Mouse (Mus musculus) limb, embryonic 14.5 days (tissue): Measurements from ENCODE around the gene Brca2. TPM values are rescaled to one million over a fixed set of nuclear protein-coding genes. Genes with fewer than 3 reads are reported as not detected.
"Not testable (repeated sequence)": the region's sequence is repeated elsewhere in the genome, so short reads cannot be mapped to it uniquely, and the experiment has no call there.

ENCODE experiments used
- ATAC-seq: fragments of 200-750 bp; cut with Nextera tagmentation; 2 replicates; pipeline ENCODE4 v1.8.0; 2017; ENCODE audit warnings: low read depth, moderate number of reproducible peaks, moderate TSS enrichment; ENCODE audit not compliant: low FRiP score
- DNase-seq: peaks from one replicate; pipeline ENCODE4 v3.0.0-alpha.2; 2015; ENCODE audit warnings: low spot score
- H3K27ac ChIP-seq: fragments of 300-500 bp; sonication (generic); replicated peaks from 2 replicates; pipeline ENCODE4 v1.5.1; 2014; ENCODE audit warnings: low read depth, mild to moderate bottlenecking, low read length, moderate library complexity, mixed read lengths
- H3K27me3 ChIP-seq: fragments of 300-500 bp; sonication (generic); 2 replicates; pipeline ENCODE4 v1.6.1; 2014; ENCODE audit warnings: low read length, mixed read lengths; ENCODE audit not compliant: control insufficient read depth, insufficient read depth
- H3K36me3 ChIP-seq: fragments of 300-500 bp; sonication (generic); 2 replicates; pipeline ENCODE4 v1.6.1; 2014; ENCODE audit warnings: mild to moderate bottlenecking, low read length, moderate library complexity, mixed read lengths; ENCODE audit not compliant: control insufficient read depth, insufficient read depth
- H3K4me1 ChIP-seq: fragments of 300-500 bp; sonication (generic); 2 replicates; pipeline ENCODE4 v1.6.1; 2014; ENCODE audit warnings: antibody characterized with exemption, low read length, mixed read lengths; ENCODE audit not compliant: control insufficient read depth, insufficient read depth
- H3K4me2 ChIP-seq: fragments of 300-500 bp; sonication (generic); replicated peaks from 2 replicates; pipeline ENCODE4 v1.6.1; 2014; ENCODE audit warnings: low read depth, mild to moderate bottlenecking, low read length, moderate library complexity; ENCODE audit not compliant: severe bottlenecking
- H3K4me3 ChIP-seq: fragments of 300-500 bp; sonication (generic); replicated peaks from 2 replicates; pipeline ENCODE4 v1.5.1; 2014; ENCODE audit warnings: low read length
- H3K9ac ChIP-seq: fragments of 300-500 bp; sonication (generic); 2 replicates; pipeline ENCODE4 v1.6.1; 2014; ENCODE audit warnings: mild to moderate bottlenecking, low read depth, low read length, moderate library complexity; ENCODE audit not compliant: severe bottlenecking
- H3K9me3 ChIP-seq: fragments of 300-500 bp; sonication (generic); 2 replicates; pipeline ENCODE4 v1.6.1; 2016; ENCODE audit warnings: low read length; ENCODE audit not compliant: control insufficient read depth
- POLR2A ChIP-seq: fragments of 200-500 bp; IDR thresholded peaks from 2 replicates; pipeline ENCODE4 v1.8.0; 2012; ENCODE audit warnings: inconsistent platforms, mild to moderate bottlenecking, moderate library complexity, borderline replicate concordance; ENCODE audit not compliant: insufficient read depth, insufficient read length; ENCODE audit errors: extremely low read depth
- WGBS: fragments of 180-500 bp; shearing (Covaris S2); extraction: QIAGEN DNeasy Blood & Tissue Kit; methylation state at CpG from one replicate; pipeline ENCODE4 v1.1.7; 2014; 5-methylcytosine and 5-hydroxymethylcytosine counted together
- polyA plus RNA-seq, 2 experiments: library from polyadenylated mRNA; depleted of rRNA in 1 of 2; stranded (reverse) in 1 of 2; unstranded in 1 of 2; fragments of >200 nt; fragmentation: Nextera tagmentation in 1 of 2; extraction: Ambion mirVana in 1 of 2; gene quantifications; 2 replicates each; pipeline versions ENCODE4 v1.2.1 to v1.2.3; 2012 to 2014

Brca2 gene
- polyA plus RNA-seq, 2 experiments, result 15.9 to 25.9 TPM

DNA sequence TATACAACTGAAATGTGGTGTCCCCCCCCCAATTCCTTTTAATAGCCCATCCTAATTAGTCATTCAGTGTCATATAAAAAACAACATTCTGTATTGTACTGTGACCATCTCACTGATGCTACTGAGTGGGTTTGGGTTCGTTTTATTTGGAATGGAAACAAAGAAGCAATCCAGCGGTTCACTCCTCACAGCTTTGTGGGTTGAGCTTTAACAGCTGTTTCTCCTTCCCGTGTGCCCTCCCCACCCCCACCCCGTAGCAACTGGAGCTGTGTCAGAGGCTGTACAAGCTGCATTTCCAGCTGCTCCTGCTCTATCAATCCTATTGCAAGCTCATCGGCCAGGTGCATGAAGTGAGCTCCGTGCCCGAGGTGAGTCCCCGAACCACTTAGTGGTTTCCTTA, 31.6 kb upstream of the Brca2 start:
- Histone ChIP-seq H3K9me3 (no peaks in the 10 kb centered on the region), H3K27me3 (no peaks in the 10 kb centered on the region), H3K27ac (no peak overlapping the region), H3K4me1 (no peaks in the 10 kb centered on the region; the same call in 1 of the 2 replicates), H3K9ac (no peak overlapping the region), H3K36me3 (no peaks in the 10 kb centered on the region), H3K4me3 (no peak overlapping the region), H3K4me2 (no peak overlapping the region)
- no peak for TF ChIP-seq POLR2A
- DNase-seq (peak; percentile 37), ATAC-seq (peak; percentile 55; the same call in 1 of the 2 replicates)
- 44% methylated on average over 8 of the region's 8 CpGs for WGBS

GRCm38 (mm10) chr5:150491573-150492173, 30.8 kb upstream of the Brca2 start:
- 89% methylated on average over 4 of the region's 4 CpGs for WGBS
- not testable (repeated sequence) for ATAC-seq

GRCm38 (mm10) chr5:150495792-150496191, 26.6 kb upstream of the Brca2 start:
- Histone ChIP-seq H3K4me2 (no peak overlapping the region), H3K9ac (no peak overlapping the region), H3K27ac (no peak overlapping the region), H3K9me3 (no peaks in the 10 kb centered on the region), H3K4me3 (no peak overlapping the region), H3K27me3 (no peaks in the 10 kb centered on the region), H3K4me1 (no peaks in the 10 kb centered on the region; the same call in 1 of the 2 replicates), H3K36me3 (no peaks in the 10 kb centered on the region)
- TF ChIP-seq POLR2A, result no peak
- WGBS, result 43% methylated on average over 6 of the region's 6 CpGs
- DNase-seq (no peak), ATAC-seq (no peak)

More at GRCm38 (mm10) chr5:150491573-150492173, 30.8 kb upstream of the Brca2 start:
- not testable (repeated sequence) for H3K27me3 ChIP-seq, H3K9ac ChIP-seq, H3K36me3 ChIP-seq, H3K4me3 ChIP-seq, H3K4me2 ChIP-seq, H3K9me3 ChIP-seq, H3K4me1 ChIP-seq, DNase-seq, H3K27ac ChIP-seq

DNA sequence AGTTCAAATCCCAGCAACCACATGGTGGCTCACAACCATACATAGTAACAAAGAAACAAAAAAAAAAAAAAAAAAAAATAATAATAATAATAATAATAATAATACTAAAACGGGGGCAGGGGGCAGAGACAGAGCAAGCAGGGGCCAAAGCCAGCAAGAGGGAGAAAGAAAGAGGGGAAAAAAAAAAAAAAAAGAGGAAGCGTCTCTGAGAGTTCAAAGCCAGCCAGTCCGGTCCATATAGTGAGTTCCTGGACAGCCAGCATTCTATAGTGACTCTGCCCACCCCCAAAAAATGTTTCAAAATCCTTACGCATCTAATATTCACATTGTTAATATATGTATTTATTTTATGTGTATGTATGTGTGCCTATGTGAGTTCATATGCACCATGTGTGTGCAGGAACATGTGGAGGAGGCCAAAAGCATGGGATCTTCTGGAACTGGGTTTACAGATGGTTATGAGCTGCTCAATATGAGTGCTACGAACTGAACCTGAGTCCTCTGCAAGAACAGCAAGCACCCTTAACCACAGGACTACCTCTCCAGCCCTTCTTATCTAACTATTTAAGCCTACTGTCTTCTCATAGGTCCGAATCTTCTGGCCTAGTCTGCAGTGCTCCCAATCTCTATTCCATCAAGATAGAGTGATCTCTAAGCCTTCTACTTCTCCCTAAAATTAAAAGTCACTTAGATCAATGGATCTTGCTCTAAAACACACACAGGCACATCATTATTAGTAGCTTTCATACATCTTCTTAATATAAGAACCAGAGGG, 11.8 kb upstream of the Brca2 start:
- DNase-seq (no peak), ATAC-seq (no peak)
- H3K9ac ChIP-seq, result no peak overlapping the region
- H3K36me3 ChIP-seq, result no peaks in the 10 kb centered on the region
- no peaks in the 10 kb centered on the region for H3K27me3 ChIP-seq
- no peaks in the 10 kb centered on the region for H3K9me3 ChIP-seq
- no peak overlapping the region for H3K4me3 ChIP-seq
- H3K27ac ChIP-seq, result no peak overlapping the region
- no peak for TF ChIP-seq POLR2A
- no peak overlapping the region for H3K4me2 ChIP-seq
- H3K4me1 ChIP-seq, result no peaks in the 10 kb centered on the region
- WGBS, result 83% methylated on average over 6 of the region's 6 CpGs

GRCm38 (mm10) chr5:150513264-150513663, 9.2 kb upstream of the Brca2 start:
- 79% methylated on average over 4 of the region's 4 CpGs for WGBS
- Histone ChIP-seq H3K4me2 (no peak overlapping the region), H3K4me3 (no peak overlapping the region), H3K9ac (no peak overlapping the region), H3K27me3 (no peaks in the 10 kb centered on the region), H3K4me1 (no peaks in the 10 kb centered on the region), H3K9me3 (no peaks in the 10 kb centered on the region), H3K27ac (no peak overlapping the region), H3K36me3 (no peaks in the 10 kb centered on the region)
- no peak for TF ChIP-seq POLR2A
- ATAC-seq (no peak), DNase-seq (no peak)
